Mouse (Mus musculus): ENCODE measurements around the gene Samd10.

Gene Samd10

DNA sequence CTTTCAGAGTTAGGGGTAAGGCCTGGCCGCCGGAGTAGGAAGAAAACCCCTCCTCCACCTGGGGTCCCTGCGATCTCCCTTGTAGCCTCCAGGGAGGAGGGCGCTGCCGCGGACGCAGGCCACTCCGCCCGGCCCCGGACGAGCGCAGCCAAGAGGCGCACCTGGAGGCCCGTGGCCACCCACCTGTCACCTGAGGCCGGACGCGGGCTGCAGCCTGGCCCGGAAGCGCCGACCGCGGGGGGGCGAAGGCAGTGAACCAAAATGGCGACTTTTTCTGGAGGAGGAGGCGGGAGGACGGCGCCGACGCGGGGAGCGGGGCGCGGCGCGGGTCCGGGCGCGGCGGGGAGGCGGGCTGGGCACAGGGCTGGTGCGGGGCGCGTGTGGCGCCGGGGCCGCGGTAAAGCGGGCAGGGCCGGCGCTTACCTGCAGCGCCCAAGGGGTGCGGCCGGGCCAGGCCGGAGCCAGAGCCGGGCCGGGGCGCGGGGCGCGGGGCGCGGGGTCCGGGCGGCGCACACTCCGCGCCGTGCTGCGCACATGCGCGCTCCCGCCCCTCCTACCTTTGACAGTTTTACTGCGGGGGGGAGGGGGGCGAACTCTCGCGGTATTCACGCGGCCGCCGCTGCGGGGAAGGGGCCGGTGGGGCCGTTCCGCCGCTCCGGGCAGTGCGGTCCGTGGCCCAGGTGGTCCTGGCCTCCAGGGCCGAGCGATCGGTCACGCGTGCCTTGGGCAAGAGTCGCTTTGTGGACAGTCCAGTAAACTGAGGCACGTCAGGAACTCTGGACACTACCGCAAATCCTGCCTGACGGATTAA, 6.6 kb downstream of the Samd10 start, which contains the start of gene Zfp512b:
Gene Zfp512b, minus strand, starts transcription at position 573 of the 811 bp plus-strand sequence.
- DNase-seq (ENCODE audit: low read depth, low spot score) = peak; percentile 72

DNA sequence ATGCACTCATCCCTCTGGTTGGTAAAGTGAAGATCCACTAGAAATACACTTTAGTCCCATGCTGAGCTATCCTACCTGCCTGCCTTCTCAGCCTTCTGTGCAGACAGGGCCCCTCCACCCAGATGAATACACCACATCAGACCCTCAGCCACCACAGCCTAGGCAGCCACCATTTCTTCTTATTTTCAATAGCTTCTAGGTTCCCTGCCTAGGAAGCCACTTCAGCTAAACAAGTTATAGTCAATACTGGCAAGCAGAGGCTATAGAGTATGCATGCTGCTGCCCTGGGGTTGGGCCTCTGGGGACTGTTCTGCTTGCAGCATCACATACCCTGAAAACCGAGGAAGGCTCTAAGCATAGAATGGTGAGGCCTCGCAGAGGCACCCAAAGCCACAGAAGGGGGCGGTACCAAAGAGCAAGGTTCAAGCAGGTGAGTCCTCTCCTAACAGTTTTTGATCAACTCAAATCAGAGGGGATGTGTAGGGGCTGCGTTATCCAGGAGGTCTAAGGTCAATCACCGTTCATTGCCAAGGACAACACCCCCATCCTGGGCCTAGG, 7.4 kb downstream of the Samd10 start, which contains the start of gene Prpf6:
Gene Prpf6, plus strand, starts transcription at position 341 of the 558 bp plus-strand sequence.
- DNase-seq (ENCODE audit: low read depth, low spot score) = no peak

DNA sequence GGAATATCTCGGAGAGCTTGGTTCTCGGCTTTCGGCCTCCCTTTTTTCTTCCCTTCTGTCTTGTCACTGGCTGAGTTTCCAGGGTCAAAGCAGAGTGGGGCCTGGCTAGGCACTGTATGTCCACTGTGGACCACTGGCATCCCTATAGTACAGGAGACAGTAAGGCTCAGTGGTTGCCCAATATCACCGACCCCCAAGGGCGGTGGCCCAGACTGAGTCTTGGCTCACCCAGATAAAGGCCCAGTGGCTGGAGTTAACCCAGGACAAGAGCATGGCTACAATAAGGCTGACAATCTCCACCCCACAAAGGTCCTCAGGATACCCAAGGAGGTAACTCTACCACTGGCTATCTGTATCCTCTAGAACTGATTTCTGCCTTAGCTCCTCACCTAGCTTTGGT, 8.5 kb downstream of the Samd10 start:
- no peak for DNase-seq (ENCODE audit: low read depth, low spot score)

DNA sequence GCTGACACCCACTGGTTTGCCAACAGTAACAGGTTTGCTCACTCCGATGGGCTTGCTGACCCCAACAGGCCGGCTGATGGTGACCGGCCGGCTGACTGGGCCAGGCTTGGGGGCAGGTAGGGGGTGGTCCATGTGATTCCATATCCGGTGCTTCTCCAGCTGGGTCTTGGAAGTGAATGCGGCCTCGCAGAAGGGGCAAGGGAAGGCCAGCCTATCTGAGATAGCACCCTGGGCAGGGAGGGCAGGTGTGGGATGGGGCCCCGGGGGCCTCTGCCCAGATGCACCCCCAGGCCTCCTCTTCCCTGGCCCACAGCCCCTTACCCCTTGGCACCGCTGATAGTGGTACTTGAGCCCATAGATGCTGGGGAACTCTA, 9.3 kb downstream of the Samd10 start:
- no peak for DNase-seq (ENCODE audit: low read depth, low spot score)

DNA sequence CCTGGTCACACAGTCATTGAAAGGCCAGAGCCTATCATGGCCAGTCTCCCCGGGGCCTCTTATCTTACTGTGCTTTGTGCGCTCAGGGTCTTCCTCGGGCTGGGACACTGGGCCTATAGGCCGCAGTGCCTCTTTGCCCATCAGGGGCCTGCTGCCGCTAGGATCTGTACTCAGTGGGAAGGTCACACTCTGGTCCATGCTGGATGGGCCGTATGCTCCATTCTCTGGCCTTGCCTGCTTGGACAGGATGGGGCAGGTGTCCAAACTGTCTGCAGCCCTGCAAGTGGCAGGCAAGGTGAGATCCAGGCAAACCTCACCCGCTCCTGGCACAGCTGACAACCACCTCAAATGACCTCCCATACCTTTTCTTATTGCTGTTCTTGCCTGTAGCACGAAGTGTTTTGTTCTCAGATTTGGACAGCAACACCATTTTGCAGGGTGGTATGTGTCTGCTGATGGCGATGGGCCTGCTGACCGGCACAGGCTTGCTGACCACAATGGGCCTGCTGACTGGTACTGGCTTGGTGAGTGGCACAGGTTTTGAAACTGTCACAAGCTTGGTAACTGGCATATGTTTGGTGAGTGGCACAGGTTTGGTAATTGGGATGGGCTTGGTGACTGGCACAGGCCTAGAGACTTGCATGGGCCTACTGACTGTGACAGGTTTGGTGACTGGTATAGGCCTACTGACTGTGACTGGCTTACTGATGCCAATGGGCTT, 9.8 kb downstream of the Samd10 start:
- DNase-seq (ENCODE audit: low read depth, low spot score) = no peak

DNA sequence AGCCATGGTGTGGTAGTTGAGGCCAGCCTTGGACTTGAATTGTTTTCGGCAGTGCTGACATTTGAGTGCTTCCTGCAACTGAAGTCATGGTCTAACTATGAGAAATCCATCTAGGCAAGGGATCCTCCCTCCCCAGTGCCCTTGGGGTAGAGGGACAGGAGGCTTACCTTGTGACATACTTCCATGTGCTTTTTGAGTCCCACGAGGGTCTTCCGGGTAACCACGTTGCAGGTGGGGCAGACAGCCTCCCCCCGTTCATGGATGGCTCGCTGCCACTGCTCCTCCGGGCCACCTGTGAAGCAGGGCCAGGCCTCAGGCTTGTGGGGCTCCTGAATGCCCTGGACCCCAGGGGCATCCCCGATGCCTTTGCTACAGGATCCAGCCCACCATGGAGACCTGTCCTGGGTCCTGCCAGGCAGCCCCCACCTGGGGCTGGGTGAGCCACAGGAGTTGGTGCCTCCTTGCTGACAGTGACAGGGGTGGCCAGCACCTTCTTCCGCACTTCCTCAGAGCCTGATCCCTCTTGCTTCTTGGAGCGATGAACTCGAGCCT, 10.7 kb downstream of the Samd10 start:
- no peak for DNase-seq (ENCODE audit: low read depth, low spot score)

DNA sequence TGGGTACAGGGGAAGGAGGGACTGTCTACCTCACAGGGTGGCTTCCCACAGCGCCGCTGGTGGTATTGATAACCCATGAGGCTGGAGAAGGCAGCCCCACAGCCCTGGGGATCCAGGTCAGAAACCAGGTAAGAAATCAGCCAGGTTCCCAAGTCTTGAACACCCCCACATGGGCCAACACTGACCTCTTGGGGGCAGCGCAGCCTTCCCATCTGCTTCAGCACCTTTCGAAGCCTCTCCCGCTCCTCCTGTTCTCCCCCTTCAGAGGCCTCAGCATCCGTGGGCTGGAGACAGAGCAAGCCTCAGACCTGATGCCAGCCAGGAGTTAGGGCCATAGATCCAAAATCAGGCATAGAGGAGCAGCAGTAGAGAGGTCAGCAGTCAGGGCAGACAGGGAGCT, 11.2 kb downstream of the Samd10 start:
- no peak for DNase-seq (ENCODE audit: low read depth, low spot score)

DNA sequence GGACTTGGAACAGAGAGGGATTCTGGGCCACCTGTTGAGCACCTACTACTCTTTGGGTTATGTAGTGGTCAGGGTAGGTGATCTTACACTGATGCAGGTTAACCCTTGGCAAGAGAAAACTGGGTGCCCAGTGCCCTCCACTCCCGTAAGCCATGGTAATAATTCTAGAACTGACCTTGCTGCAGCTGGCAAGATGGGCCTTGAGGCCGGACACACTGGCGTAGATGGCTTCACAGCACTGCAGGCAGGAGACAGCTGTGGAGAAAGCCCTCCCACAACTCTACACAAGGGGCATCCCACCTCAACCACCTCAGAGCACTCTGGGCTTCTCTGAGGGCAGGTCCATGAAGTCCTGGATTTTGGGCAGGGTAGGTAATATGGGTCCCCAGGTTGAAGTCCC, 12.9 kb downstream of the Samd10 start:
- no peak for DNase-seq (ENCODE audit: low read depth, low spot score)

DNA sequence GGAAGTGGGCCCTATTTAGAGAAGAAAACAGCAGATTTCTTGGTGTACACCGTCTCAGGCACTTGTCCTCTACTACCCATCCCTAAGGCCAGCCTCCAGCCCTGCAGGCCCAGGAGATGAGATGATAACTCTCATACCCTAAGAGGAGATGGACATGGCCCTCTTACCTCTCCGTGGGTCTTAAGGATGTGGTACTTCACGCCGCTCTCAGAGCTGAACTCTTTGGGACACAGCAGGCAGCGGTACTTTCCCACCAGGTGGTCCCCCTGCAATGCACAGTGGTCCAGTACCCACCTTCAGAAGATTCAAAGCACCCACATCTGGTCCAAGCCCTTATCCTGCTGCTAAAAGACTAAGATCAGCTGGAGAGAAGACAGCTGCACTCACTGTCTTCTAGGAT, 13.5 kb downstream of the Samd10 start:
- DNase-seq (ENCODE audit: low read depth, low spot score) = no peak

DNA sequence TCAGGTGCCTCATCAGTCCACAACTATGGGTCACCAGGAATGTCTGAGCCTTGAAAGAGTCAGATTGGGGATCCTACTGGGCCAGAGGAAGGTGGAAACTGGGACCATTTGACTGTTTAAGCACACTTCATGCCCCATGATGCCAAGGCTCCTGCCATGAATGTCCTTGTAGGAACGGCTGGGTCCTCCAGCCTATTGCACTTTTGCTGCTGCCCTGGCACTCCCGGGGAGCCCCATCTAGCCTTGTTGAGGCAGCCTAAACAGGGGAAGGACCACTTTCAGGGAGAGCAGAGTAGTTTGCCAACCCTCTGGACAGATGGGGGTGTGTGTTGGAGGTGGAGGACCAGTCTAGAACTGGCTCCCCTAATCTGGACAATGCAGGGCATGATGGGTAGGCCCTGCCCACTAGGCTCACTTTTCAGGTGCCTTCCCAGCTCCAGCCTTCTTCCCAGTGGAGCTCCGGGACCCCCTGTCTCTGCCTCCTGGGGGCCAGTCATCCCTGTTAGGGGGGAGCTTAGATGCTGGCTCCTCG, 14.5 kb downstream of the Samd10 start, which contains the start of gene Uckl1:
Gene Uckl1, minus strand, starts transcription at position 482 of the 532 bp plus-strand sequence.
- DNase-seq (ENCODE audit: low read depth, low spot score) = no peak

DNA sequence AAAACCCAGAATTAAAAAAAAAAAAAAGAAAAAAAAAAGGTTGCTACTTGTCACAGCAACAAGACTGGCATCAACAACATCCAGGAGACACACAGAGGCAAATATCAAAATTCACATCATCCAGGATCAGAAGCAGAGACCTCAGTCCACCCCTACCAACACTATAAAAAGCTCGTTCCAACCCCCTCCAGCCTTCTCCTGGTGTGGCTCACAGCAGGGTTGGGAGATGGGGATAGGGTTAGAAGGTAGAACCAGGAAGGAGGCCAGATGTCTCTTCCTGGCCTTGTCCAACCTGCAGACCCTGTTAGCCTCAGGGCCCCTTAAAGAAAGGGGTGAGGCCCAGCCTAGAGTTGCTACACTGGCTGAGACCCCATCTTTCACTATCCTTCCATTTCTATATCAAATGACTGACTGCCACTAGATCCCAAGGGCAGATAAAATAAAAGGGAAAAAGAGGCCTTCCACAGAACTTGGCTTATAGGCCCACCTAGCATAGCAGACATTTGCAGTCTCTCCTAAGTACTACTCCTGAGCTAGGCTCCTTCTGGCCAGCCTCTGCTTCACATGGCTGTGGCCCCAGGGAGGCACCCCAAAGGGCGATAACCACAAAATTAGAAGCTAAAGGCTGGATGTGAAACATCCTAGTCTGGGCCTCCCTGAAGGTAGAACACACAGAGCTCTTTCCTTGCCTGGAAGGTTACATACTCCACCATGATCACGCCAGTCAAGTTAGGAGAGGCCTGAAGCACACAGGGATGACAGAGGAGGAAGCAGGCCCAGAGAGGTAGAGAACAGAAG, 15.4 kb downstream of the Samd10 start:
- DNase-seq (ENCODE audit: low read depth, low spot score) = no peak

DNA sequence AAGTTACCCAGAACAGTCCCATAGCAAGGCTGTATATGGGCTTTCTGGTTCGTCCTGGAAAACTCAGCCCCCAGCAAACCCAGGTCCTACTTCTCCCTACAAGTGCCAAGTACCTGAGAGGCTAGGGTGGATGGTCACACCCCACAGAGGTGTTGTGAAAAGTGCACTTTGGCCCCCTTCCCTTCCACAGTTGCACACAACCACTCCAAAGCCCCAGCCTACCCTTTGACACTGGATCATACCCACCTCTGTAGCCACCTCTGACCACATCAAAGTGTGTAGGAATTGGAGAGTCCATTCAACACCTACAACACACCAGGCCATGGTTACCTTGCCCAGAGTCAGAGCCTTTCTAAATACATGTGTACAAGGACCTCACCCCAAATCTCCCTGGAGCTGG, 16.1 kb downstream of the Samd10 start:
- DNase-seq (ENCODE audit: low read depth, low spot score) = no peak

DNA sequence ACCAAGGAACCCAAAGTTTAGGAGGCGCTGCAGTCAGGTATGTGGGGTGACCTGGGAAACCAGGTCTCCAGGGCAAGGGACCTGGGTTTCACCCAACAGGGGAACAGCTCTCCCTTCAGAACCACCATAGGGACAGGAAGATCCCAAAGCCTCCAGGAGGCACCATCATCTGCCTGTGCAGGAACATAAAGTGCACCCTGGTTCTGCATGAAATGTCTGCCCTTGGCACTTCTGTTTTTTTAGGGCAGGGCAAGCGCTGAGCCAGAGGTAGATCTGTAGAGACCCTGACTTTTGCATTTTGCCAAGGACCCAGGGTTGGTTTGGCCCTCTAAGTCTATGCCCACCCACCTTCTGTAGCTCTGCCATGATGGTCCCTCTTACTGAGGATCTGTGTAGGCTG, 16.7 kb downstream of the Samd10 start:
- DNase-seq (ENCODE audit: low read depth, low spot score) = no peak

DNA sequence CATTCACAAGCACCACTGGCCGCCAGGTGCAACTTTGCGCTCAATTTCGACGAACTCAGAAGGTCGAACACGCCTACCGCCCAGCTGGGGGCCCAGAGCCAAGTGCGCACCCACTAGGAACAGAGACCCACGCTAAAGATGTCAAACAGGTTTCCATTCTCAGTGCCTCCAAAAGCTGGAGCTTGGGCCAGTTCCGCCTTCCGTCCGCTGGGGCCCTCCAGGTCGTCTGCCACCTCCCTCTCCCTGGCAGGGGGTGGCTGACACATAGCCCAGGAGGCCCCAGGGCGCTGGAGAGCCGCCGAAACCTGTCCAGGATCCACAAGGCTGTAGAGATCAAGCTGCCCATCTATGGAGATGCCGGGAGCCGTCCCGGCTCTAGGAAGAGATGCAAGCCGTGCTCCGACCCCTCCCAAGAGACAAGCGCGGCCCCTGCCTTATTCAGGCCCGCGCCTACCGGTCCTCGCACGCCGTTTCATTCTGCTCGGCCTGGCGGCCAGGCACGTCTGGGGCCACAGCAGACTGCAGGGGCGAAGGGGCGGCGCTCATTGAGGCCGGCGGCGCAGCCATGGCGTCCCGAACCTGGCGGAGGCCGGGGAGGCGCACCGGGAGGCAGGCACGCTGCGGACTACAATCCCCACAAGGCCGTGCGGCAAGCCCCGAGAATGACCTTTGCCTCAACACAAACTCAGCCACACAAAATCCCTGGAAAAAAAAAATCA, 17.5 kb downstream of the Samd10 start:
- peak; percentile 67 for DNase-seq (ENCODE audit: low read depth, low spot score)

DNA sequence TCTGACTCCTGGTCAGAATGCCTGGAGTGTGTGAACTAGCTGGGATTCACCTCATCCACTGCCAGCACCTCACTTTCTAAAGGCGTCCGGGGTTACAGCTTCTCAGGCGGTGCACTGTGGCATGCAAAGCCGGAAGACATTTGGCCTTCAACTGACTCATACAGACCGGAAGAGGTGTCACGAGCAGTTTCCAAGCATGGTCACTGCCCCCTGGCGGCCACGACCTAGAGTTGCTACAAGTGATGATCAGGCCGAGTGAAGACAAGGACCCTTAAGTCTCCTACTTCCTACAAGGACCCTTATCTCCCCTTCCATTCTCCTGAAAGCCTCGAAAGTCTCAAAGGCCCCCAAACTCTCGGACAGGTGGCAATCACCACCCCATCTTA, 18.0 kb downstream of the Samd10 start:
- peak; percentile 95 for DNase-seq (ENCODE audit: low read depth, low spot score)

DNA sequence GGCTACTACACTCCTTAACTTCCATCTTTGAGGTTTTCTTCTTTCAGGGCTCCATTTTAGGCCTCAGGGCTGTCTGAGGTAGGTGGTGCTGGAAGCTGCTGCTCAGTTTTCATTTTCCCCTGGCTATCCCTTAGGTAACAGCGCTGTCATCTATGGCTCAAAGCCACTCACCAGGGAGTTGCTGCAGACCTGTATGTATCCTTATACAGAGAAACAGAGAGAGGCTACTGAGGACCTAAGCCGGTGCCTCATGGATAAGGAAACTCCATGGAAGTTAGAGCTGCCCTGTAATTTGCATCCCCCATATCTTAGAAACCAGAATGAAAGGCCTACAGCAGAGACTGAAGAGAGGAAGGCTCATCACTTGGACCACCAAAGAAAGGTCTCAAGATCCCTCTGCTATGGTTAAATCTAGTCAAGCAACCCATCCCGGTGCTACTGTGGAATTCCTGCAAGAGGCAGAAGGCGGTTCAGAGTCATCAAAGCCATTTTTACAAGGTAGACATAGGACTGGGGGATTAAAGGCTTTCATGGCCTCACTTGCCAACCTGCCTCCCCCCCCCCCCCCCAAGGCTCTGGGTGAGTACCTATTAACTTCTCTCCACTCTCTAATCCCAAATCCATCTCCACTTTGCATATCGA, 18.8 kb downstream of the Samd10 start:
- DNase-seq (ENCODE audit: low read depth, low spot score) = no peak

DNA sequence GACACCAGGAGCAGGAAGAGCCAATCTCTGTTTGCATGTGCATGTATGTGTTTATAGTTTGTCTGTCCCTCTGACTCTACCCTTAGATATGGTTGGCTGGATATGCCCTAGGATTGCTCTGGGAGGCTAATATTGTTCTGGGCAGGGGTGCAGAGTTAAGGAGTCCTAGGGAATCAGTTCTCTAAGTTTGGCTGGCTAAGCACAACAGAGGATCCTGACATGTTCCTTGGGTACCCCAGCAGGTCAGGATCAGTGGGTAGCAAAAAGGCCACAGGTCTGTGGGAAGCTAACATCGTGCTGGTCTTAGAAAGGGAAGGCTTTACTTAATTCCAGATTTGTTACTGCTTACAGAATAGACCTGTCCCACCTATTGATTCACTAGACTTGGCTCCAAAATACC, 19.3 kb downstream of the Samd10 start:
- DNase-seq (ENCODE audit: low read depth, low spot score) = no peak

DNA sequence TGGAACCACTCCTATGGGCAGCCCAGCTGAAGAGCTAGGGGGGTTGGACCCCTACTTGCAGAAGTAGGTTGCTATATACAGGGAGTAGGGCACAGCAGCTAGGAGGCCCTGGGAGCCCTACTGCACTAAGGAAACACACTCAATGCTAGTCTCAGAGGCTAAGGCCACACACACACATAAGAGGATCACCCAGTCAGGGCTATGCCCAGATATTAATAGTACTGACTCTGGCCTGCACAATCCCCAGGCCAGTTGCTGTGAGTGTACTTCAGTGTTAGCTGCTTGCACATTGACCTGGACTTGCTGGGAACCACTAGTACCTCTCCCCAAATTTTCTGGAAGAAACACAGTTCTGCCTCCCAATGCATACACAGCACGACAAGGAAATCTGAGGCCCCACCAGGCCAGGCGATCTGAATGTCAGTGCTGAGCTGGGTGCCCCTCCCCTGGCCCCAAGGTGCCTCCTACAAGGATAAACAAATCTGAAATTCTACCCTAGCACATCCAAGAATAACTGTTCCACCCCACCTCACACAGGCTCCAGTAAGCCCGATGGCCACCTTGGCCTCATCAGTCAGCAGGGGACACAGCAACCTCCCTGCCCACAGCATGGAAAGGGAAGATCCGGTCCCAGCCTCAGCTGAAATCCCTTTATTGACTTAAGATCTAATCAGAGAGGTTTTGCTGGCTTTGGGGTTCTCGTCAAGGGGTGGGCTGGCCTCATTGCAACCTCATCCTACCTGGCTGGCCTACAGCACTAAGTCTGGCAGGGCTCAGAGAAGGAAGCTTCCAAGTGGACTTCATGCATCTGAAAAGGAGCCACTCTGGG, 20.0 kb downstream of the Samd10 start:
- DNase-seq (ENCODE audit: low read depth, low spot score) = no peak

DNA sequence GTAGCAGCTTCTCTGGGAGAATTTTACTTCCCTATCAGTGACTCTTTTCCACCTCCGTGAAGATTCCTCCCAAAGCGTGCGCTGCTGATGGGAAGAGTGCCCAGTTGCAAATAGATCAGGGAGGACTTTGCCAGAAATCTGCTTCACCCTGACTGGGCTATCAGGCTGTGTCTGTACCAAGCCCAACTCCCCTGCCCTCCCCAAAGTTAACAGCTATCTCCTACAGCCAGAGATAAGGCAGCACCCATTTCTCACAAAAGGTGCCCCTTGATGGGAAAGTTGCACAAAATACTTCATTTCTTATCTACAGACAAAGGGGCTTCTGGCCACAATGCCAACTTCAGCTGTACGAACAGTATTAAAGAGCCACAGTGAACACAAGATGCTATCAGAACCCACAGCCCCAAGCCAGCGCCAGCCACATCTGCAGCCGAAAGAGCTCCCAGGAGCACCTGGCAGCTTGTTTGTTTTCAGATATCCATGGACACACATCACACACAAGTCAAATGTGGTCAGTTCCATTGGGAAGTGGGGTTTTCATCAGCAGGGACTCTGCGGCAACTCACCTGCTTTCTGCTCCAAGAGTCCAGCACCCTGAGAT, 20.9 kb downstream of the Samd10 start:
- no peak for DNase-seq (ENCODE audit: low read depth, low spot score)
